Mouse (Mus musculus): ENCODE results near the gene Mrps18a. TPM values are rescaled to one million over a fixed set of nuclear protein-coding genes. Genes with fewer than 3 reads are reported as not detected.

Mrps18a gene
- polyA plus RNA-seq, 1 experiment: 77.2 TPM

DNA sequence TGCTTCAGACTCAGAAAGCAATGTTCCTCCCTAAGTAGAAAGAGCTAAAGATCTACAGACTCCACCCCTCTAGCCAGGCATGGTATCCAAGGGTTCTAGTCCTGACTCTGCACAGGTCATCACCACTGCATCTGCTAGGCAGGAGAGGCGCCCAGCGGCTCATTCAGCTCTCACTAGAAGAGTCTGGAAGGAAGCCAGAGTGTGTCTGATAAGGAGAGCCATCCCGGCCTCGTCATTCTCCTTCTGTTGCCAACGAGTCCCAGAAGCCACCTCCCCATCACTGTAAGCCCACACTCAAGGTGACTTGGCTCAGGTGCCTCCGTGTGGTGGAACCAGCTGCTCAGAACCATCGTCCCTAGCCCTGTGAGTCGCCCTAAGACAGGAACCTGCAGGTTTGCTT is 22.1 kb downstream of the Mrps18a start:
- H3K4me3 ChIP-seq (replicated peaks): peak overlapping the region; percentile 4
- H3K9me3 ChIP-seq: no peaks in the 10 kb centered on the region
- no peaks in the 10 kb centered on the region for H3K27me3 ChIP-seq (replicated peaks)
- TF ChIP-seq FLI1 (IDR thresholded peaks at IDR 0.05; ENCODE audit: low read length): no peak
- TF ChIP-seq GATA1 (IDR thresholded peaks at IDR 0.05; ENCODE audit: borderline replicate concordance, low read length): no peak
- H3K4me1 ChIP-seq: peaks cover 52% of the 10 kb centered on the region
- H3K36me3 ChIP-seq (replicated peaks; ENCODE audit: low read length): peaks cover 53% of the 10 kb centered on the region

DNA sequence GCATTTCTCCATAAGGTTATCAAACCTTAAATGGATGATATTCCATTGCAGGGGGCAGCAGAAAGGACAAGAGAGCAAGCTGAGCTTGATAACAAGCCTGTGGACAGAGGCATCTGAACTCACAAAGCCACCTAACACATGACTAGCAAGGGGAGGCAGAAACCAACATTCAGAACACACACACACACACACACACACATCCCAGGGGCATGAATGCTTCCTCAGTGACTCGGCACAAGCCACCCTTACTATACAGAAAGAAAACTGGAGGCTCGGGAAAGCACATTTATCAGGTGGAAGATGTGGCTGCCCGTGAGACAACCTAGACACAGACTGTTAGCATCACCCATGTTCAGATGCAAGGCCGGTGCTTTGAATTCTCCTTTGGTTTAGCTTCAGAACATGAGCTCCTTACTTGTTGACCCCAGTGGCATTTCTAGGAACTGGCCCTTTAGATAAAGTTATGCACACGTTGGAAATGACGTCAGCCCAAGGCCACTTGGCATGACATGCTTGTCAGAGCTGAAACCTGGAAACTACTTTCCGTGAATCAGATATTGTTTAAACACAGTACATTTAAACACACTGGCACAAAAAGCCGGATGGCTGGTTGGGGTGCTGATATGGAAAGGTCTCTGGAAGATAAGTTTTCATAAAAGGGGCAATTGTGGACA is 27.9 kb downstream of the Mrps18a start:
- H3K36me3 ChIP-seq (replicated peaks; ENCODE audit: low read length): peaks cover 28% of the 10 kb centered on the region
- H3K4me1 ChIP-seq: peaks cover 70% of the 10 kb centered on the region
- peak overlapping the region; percentile 69 for H3K4me3 ChIP-seq (replicated peaks)
- H3K27me3 ChIP-seq (replicated peaks): no peaks in the 10 kb centered on the region
- H3K9me3 ChIP-seq: no peaks in the 10 kb centered on the region
- TF ChIP-seq FLI1 (IDR thresholded peaks at IDR 0.05; ENCODE audit: low read length) (no peak), GATA1 (IDR thresholded peaks at IDR 0.05; ENCODE audit: borderline replicate concordance, low read length) (no peak)

DNA sequence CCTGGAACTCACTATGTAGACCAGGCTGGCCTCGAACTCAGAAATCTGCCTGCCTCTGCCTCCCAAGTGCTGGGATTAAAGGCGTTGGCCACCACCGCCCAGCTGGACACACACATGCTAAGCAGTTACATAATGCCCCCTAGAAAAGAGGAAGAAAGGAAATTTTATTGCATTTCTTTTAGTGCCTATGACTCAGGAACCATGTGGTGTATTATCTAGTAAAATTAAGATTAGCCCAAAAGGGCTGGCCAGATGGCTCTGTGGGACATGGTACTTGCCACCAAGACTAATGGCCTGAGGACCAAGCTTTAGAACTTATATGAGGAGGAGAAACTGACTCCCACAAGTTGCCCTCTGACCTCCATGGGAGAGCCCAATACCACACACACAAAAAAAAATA is 29.1 kb downstream of the Mrps18a start:
- H3K4me1 ChIP-seq: peaks cover 80% of the 10 kb centered on the region
- no peak for TF ChIP-seq FLI1 (IDR thresholded peaks at IDR 0.05; ENCODE audit: low read length)
- TF ChIP-seq GATA1 (IDR thresholded peaks at IDR 0.05; ENCODE audit: borderline replicate concordance, low read length): no peak
- no peaks in the 10 kb centered on the region for H3K9me3 ChIP-seq
- H3K4me3 ChIP-seq (replicated peaks): no peak overlapping the region
- no peaks in the 10 kb centered on the region for H3K27me3 ChIP-seq (replicated peaks)
- H3K36me3 ChIP-seq (replicated peaks; ENCODE audit: low read length): peaks cover 34% of the 10 kb centered on the region

DNA sequence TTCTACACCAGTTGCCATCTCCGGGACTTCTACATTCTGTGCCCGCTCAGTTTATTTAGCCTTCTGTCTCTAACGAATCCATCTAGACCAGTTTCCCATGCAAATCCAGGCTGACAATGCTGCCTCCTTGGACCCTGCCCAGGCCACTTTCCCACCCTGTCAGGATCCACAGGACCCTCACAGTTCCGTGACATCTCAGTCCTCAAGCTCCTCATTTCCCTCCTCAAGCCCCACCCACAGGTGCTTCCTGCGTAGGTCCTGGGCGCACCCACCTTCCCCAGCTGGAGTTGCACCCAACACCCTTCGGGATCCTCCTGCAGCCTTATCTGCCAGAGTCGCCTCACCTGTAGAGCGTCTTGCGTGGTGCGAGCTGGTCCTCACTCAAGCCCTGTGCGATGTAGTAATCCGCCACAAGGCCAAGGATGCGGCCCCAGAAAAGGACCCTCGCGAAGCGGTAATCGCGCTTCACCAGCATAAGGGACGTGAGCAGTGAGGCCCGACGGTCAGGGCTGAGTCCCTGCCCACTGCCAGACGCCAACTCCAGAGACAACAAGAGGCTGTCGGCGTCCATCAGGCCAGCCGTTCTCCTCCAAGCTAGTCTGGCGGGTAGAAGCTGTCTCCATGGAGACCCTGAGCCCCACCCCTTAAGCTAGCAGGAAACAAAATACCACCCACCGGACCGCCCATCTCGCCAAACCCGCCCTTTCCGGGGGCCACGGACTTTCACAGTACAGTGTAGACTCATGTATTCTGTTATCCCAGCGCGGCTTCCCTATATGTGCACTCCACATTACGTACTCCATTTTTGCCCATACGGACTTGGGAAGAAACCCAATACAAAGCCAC is 33.0 kb downstream of the Mrps18a start, which contains the start of gene Rsph9:
TSS of gene Rsph9 (minus strand) at position 639 of the 846 bp plus-strand sequence.
- H3K4me1 ChIP-seq: peaks cover 90% of the 10 kb centered on the region
- no peak for TF ChIP-seq FLI1 (IDR thresholded peaks at IDR 0.05; ENCODE audit: low read length)
- TF ChIP-seq GATA1 (IDR thresholded peaks at IDR 0.05; ENCODE audit: borderline replicate concordance, low read length): no peak

DNA sequence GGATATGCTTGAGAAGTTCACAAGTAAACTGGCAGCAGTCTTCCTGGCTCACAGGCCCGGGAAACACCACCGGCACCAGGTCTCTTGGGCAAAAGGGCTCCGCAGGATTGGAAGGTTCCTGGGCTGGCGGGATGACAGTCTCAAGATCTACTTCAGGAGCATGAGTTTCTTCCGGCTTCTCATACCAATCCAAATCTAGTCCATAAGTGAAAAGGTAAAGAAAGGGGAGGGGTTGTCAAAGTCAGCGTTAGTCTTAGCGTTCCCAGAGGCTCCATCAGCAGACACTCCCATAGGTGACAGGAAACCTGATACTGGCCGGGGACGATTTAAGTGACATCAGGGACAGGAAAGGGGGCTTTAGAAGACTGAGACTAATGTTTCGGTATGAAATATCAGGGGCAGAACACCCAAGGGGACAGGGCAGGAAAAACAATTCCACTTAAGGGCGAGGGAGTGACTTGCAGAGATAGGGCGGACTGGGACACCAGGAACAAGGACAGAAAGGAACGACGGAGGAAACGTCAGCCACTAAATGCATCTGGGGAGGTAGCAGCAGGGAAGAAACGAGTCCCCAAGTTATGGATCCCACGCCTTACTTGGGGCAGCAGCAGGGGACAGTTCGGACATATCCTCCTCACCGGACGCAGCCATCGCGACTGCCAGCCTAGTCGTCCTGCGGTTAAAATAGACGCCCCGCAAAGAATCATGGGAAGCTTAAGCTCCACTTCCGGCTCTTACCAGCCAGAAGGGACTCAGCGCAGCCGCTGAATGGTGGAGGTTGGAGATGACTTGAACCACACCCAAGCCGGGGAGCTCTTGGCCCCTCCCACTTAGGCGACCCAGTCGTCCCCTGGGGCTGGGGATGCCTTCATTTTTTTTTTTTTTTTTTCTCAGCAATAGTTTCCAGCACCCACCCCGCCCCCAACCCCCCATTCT is 42.3 kb downstream of the Mrps18a start, which contains the start of gene Mad2l1bp:
TSS of gene Mad2l1bp (minus strand) at position 707 of the 936 bp plus-strand sequence.
- Histone ChIP-seq H3K27me3 (replicated peaks) (no peaks in the 10 kb centered on the region), H3K4me3 (replicated peaks) (peak within 1 kb of the TSS; percentile 98), H3K36me3 (replicated peaks; ENCODE audit: low read length) (peaks cover 33% of the 10 kb centered on the region), H3K9me3 (no peaks in the 10 kb centered on the region), H3K4me1 (peaks cover 49% of the 10 kb centered on the region)
- no peak for TF ChIP-seq FLI1 (IDR thresholded peaks at IDR 0.05; ENCODE audit: low read length)
- no peak for TF ChIP-seq GATA1 (IDR thresholded peaks at IDR 0.05; ENCODE audit: borderline replicate concordance, low read length)

More for the DNA sequence above, 33.0 kb downstream of the Mrps18a start, which contains the start of gene Rsph9:
- no peaks in the 10 kb centered on the region for H3K27me3 ChIP-seq (replicated peaks)
- peaks cover 63% of the 10 kb centered on the region for H3K36me3 ChIP-seq (replicated peaks; ENCODE audit: low read length)
- peak within 1 kb of the TSS; percentile 90 for H3K4me3 ChIP-seq (replicated peaks)
- H3K9me3 ChIP-seq: no peaks in the 10 kb centered on the region

DNA sequence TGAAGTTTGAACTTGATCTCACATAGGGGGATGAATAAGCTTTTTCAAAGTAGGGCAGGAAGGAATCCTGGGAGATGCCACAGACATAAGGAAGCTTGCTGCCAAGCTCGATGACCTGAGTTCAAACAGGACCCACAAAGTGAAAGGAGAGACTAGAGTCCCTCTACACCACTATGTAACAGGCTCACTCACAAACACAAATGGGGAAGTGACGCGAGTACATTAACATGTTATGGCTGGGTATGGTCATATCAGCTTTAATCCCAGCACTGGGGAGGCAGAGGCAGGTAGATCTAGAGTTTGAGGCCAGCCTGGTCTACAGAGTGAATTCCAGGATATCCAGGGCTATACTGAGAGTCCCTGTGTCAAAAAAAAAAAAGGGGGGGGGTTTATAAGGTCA is 43.5 kb downstream of the Mrps18a start:
- Histone ChIP-seq H3K4me3 (replicated peaks) (peak overlapping the region; percentile 18), H3K4me1 (peaks cover 50% of the 10 kb centered on the region), H3K36me3 (replicated peaks; ENCODE audit: low read length) (peaks cover 22% of the 10 kb centered on the region), H3K27me3 (replicated peaks) (no peaks in the 10 kb centered on the region), H3K9me3 (no peaks in the 10 kb centered on the region)
- TF ChIP-seq GATA1 (IDR thresholded peaks at IDR 0.05; ENCODE audit: borderline replicate concordance, low read length) (no peak), FLI1 (IDR thresholded peaks at IDR 0.05; ENCODE audit: low read length) (no peak)

DNA sequence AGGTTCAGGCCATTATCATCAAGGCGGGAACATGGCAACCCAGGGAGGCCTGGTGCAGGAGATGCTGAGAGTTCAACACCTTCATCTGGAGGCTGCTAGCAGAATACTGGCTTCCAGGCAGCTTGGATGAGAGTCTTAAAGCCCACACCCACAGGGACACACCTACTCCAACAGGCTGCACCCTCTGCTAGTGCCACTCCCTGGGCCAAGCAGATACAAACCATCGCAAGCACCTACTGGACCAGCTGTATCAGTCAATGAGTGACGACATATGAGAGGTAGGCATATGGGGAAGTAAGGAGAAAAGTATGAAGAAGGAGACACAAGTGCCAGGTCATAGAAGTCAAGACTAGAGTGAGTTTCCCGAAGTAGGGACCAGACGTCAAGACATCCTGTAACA is 45.9 kb downstream of the Mrps18a start:
- H3K36me3 ChIP-seq (replicated peaks; ENCODE audit: low read length): peaks cover 11% of the 10 kb centered on the region
- no peaks in the 10 kb centered on the region for H3K27me3 ChIP-seq (replicated peaks)
- no peaks in the 10 kb centered on the region for H3K9me3 ChIP-seq
- no peak overlapping the region for H3K4me3 ChIP-seq (replicated peaks)
- TF ChIP-seq FLI1 (IDR thresholded peaks at IDR 0.05; ENCODE audit: low read length) (no peak), GATA1 (IDR thresholded peaks at IDR 0.05; ENCODE audit: borderline replicate concordance, low read length) (no peak)
- peaks cover 55% of the 10 kb centered on the region for H3K4me1 ChIP-seq

DNA sequence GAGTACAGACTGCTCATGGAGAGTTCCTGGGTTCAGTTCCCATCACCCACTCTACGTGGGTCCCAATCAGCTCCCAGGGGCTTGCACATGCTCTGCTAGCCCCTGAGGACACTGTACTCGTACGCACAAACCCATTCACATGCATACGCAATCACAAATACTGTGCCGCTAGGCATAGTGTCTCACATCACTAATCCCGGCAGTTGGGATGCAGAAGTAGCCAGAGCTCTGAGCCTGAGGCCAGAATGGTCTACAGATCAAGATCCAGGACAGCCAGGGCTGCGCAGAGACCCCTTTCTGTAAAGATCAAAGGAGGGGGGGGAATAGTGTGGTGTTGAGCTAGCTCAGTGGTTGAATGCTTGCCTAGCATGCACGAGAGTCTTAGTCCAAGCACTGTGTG is 46.3 kb downstream of the Mrps18a start:
- peaks cover 57% of the 10 kb centered on the region for H3K4me1 ChIP-seq
- peak overlapping the region; percentile 12 for H3K4me3 ChIP-seq (replicated peaks)
- no peak for TF ChIP-seq FLI1 (IDR thresholded peaks at IDR 0.05; ENCODE audit: low read length)
- TF ChIP-seq GATA1 (IDR thresholded peaks at IDR 0.05; ENCODE audit: borderline replicate concordance, low read length): no peak
- H3K9me3 ChIP-seq: no peaks in the 10 kb centered on the region
- H3K27me3 ChIP-seq (replicated peaks): no peaks in the 10 kb centered on the region
- H3K36me3 ChIP-seq (replicated peaks; ENCODE audit: low read length): peaks cover 10% of the 10 kb centered on the region

DNA sequence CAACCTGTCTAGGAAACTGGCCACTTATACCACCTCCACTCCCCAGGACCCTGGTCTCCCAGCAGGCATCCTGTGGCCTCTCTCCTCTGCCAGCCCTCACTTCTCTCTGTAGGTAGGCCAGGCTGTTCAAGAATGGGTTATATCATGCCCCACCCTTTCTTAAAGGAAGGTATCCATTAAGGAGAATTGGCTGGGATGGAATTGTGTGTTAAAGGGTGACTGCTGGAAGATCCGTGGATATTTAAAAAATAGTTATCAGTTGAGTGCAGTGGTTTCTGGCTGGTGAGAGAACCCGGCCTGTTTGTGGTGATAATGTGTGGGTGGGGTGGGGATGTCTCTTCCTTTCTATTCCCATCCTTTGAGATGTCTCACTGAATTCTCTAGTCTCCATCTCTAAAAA is 48.5 kb downstream of the Mrps18a start:
- Histone ChIP-seq H3K27me3 (replicated peaks) (no peaks in the 10 kb centered on the region), H3K36me3 (replicated peaks; ENCODE audit: low read length) (peaks cover 25% of the 10 kb centered on the region), H3K4me1 (peaks cover 69% of the 10 kb centered on the region), H3K9me3 (no peaks in the 10 kb centered on the region), H3K4me3 (replicated peaks) (peak overlapping the region; percentile 95)
- TF ChIP-seq GATA1 (IDR thresholded peaks at IDR 0.05; ENCODE audit: borderline replicate concordance, low read length) (no peak), FLI1 (IDR thresholded peaks at IDR 0.05; ENCODE audit: low read length) (no peak)

Measured in megakaryocyte, embryonic 14.5 days (primary cell).